Mouse (Mus musculus) liver, adult 2 months (tissue): Measurements from ENCODE around the gene Nde1.

Source experiments
- CTCF ChIP-seq: fragments of 200-500 bp; IDR thresholded peaks from 2 replicates; pipeline ENCODE4 v1.5.1; 2011; ENCODE audit warnings: low read depth, low read length, control low read depth
- POLR2A ChIP-seq: fragments of 200-500 bp; IDR thresholded peaks from 2 replicates; pipeline ENCODE4 v1.6.1; 2011; ENCODE audit warnings: low read length, control low read depth; ENCODE audit not compliant: insufficient read depth; ENCODE audit errors: extremely low read depth

DNA sequence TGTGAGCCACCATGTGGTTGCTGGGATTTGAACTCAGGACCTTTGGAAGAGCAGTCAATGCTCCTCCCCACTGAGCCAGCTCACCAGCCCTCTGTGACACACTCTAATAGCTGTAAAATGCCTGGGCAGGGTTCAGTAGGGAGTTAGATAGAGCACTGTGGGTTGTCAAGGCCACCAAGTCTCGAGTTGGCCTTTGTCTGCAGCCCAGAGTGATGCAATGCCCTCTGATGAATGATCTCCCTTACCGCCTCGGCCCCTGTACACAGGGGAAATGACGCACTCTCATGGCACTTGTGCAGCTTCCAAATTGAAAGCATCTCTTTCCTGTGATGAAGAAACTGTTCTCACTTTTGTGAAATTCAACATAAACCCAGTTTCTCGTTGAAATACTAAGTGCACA, 31.2 kb upstream of the Nde1 start:
- TF ChIP-seq CTCF, result no peak
- TF ChIP-seq POLR2A, result no peak
